Mouse (Mus musculus): ENCODE measurements around the gene Slc5a11.
A peak's percentile ranks its signal among the peaks of the same experiment; 100 is the strongest.

Gene Slc5a11

DNA sequence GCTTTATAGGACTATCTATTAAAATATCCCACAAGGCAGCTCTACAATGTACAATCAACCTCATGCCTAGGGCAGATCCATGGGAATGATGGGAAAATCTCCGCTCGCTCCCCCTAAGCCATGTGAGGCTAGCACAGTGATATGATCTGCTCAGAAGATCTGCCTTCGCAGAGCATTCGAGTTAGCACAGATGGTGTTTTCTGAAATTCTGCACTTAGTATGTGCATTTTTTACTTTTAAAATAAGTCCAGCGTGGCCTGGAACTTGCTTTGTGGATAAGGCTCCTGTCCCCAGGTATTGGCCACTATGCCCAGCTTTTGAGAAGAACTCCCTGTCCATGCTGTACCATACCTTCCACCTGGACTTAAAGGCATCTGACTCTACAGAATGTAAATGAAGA, 71.3 kb downstream of the Slc5a11 start:
- Histone ChIP-seq H3K27me3 (ENCODE audit: control insufficient read depth, insufficient read depth, low read length, poor library complexity, severe bottlenecking) (no peaks in the 10 kb centered on the region), H3K36me3 (ENCODE audit: control insufficient read depth, insufficient read depth, low read length, poor library complexity, severe bottlenecking) (peaks cover 32% of the 10 kb centered on the region)
- no peak for DNase-seq (ENCODE audit: low read depth, low spot score)

DNA sequence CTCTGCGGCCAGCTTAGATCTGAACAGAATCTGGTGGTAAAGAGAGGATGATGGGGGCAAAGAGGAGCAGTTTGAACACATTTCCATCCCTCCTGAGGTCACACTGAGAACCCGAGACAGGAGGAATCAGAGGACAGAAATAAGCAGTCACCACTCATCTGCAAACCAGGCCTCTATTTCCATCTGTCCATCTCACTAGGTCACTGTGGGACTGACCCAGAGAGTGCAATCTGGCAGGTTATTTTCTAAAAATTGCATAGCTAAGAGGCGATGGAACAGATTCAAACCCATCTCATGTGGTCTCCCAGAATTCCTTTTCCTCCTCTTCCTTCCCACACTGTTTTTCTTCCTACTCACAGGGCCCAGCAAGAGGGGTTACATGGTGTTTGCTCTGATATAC, 73.3 kb downstream of the Slc5a11 start:
- no peaks in the 10 kb centered on the region for H3K27me3 ChIP-seq (ENCODE audit: control insufficient read depth, insufficient read depth, low read length, poor library complexity, severe bottlenecking)
- no peak for DNase-seq (ENCODE audit: low read depth, low spot score)
- H3K36me3 ChIP-seq (ENCODE audit: control insufficient read depth, insufficient read depth, low read length, poor library complexity, severe bottlenecking), result peaks cover 34% of the 10 kb centered on the region

DNA sequence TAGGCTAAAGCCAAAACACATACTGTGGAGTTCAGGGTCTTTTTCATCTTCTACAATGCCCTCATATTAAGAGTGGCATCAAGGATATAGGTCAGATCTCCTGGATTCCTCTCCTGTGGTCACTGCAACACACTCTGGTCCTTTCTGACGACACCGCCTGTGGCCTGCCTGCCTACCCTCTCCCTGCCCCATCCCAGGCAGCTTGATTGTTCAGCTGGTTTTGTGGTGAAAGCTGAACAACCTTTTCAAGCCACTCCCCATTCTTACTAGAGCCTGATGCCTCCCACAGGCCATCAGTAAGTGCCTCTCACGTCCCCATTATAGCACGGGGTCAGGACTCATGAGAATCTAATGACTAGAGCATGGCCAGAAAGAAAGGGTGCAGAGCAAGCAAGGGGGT, 74.6 kb downstream of the Slc5a11 start:
- DNase-seq (ENCODE audit: low read depth, low spot score), result no peak
- H3K36me3 ChIP-seq (ENCODE audit: control insufficient read depth, insufficient read depth, low read length, poor library complexity, severe bottlenecking), result peaks cover 36% of the 10 kb centered on the region
- H3K27me3 ChIP-seq (ENCODE audit: control insufficient read depth, insufficient read depth, low read length, poor library complexity, severe bottlenecking), result no peaks in the 10 kb centered on the region

DNA sequence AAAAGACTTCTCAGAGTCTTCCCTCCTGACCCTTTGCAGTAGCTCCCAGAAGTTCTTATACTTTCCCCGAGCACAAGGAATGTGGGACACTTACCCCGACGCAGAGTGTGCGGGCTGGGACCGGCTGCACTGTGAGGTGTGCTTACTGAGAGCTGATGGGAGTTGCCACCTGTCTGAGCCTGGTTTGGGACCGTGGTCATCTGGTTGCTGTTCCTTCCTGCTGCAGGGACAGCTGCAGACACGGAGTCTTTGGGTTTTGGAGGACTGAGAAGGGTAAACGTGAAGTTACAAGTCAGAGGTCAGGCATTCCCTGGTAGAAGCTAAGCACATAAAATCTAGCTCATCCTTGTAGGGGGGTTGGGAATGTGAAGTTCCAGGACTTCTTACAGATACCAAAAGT, 77.4 kb downstream of the Slc5a11 start:
- Histone ChIP-seq H3K36me3 (ENCODE audit: control insufficient read depth, insufficient read depth, low read length, poor library complexity, severe bottlenecking) (peaks cover 37% of the 10 kb centered on the region), H3K27me3 (ENCODE audit: control insufficient read depth, insufficient read depth, low read length, poor library complexity, severe bottlenecking) (no peaks in the 10 kb centered on the region)
- no peak for DNase-seq (ENCODE audit: low read depth, low spot score)

DNA sequence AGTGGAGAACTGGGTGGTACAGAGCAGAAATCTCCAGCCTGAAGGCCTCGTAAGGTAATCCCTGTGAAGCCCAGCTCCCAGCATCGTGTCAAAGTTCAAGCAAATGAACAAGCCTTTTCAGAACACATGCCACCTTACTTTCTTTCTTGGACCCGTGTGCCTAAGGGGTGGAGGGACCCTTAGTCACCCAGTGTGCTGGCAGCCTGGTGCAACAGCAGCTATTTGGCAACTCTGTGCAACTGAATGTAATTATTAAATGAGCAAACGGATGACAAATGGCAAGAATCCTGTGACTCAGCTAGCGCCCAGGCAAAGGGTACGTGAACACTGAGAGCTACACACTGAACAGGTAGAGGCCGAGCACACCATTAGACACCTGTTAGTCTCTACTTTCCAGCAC, 79.3 kb downstream of the Slc5a11 start:
- Histone ChIP-seq H3K27me3 (ENCODE audit: control insufficient read depth, insufficient read depth, low read length, poor library complexity, severe bottlenecking) (no peaks in the 10 kb centered on the region), H3K36me3 (ENCODE audit: control insufficient read depth, insufficient read depth, low read length, poor library complexity, severe bottlenecking) (peaks cover 43% of the 10 kb centered on the region)
- DNase-seq (ENCODE audit: low read depth, low spot score), result no peak

DNA sequence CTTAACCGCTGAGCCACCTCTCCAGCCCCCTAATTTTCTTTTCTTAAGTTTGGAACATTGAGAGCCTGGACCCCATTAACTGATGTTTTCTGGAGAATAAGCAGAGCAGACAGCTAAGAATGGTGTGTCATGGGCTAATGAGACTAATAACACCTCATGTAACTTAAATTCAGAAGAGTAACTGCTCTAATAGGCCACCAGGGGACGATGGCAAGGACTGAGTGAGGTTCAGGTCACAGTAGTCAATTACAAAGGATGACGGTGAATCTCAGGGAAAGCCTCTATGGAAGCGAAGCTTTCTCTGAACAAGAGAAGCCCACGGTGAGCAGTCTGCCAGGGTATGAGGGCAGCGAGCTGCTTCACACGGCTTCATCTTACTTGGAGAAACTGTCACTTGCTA, 80.8 kb downstream of the Slc5a11 start:
- Histone ChIP-seq H3K36me3 (ENCODE audit: control insufficient read depth, insufficient read depth, low read length, poor library complexity, severe bottlenecking) (peaks cover 36% of the 10 kb centered on the region), H3K27me3 (ENCODE audit: control insufficient read depth, insufficient read depth, low read length, poor library complexity, severe bottlenecking) (no peaks in the 10 kb centered on the region)
- no peak for DNase-seq (ENCODE audit: low read depth, low spot score)

DNA sequence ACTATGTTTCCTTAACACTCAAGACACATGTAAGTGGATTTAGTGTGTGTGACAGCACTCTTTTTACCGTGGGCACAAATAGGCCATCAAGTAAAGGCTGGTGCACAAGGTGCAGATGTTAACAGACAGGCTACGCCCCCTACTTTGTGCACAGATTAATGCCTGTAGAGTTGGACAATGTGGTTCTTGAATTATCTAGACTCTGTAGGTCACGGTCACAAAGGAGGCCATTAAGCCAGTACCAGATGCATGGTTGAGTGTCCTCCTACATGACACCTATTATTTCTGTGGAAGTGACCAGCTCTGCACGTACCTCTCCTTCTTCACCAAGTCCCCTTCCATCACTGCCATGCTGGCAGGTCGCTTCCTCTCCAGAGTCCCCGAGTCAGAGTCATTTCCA, 81.5 kb downstream of the Slc5a11 start:
- no peak for DNase-seq (ENCODE audit: low read depth, low spot score)
- peaks cover 35% of the 10 kb centered on the region for H3K36me3 ChIP-seq (ENCODE audit: control insufficient read depth, insufficient read depth, low read length, poor library complexity, severe bottlenecking)
- H3K27me3 ChIP-seq (ENCODE audit: control insufficient read depth, insufficient read depth, low read length, poor library complexity, severe bottlenecking), result no peaks in the 10 kb centered on the region

DNA sequence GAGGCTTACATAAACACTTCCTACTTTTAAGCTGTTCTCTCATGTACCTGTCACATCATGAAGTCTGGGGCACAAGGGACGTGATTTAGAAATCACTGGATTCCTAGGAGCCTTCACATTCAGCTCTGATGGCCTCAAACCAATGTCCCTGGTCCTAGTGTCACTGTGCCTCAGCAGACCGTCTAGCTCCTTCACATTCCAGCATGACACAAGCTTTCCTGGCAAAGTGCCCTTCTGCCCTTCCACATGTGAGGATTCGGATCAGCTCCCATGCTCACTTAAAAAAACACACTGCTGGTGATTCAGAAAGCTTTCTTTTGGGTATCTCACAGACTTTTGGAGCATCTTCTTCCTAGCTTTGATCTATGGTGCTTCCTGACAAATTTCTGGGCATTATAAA, 83.6 kb downstream of the Slc5a11 start:
- Histone ChIP-seq H3K36me3 (ENCODE audit: control insufficient read depth, insufficient read depth, low read length, poor library complexity, severe bottlenecking) (peaks cover 29% of the 10 kb centered on the region), H3K27me3 (ENCODE audit: control insufficient read depth, insufficient read depth, low read length, poor library complexity, severe bottlenecking) (no peaks in the 10 kb centered on the region)
- DNase-seq (ENCODE audit: low read depth, low spot score), result no peak

DNA sequence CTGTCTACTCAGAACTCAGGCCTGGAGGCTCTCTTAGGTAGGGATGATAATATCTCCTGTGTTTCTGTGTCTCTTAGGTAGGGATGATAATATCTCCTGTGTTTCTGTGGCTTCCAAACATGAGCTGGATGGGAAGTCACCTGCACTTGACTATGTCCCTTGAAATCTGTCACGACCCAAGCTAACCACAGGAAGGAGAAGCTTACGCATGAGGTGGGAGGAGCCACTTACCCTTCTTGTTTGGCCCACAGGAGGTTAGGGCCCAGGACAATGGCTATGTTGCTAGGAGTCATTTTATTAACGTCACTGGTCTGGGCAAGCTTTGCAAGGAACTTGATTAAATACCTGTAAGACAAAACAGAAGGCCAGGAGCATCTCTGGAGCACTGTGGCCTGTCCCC, 85.7 kb downstream of the Slc5a11 start:
- H3K36me3 ChIP-seq (ENCODE audit: control insufficient read depth, insufficient read depth, low read length, poor library complexity, severe bottlenecking), result peaks cover 32% of the 10 kb centered on the region
- no peak for DNase-seq (ENCODE audit: low read depth, low spot score)
- H3K27me3 ChIP-seq (ENCODE audit: control insufficient read depth, insufficient read depth, low read length, poor library complexity, severe bottlenecking), result no peaks in the 10 kb centered on the region

DNA sequence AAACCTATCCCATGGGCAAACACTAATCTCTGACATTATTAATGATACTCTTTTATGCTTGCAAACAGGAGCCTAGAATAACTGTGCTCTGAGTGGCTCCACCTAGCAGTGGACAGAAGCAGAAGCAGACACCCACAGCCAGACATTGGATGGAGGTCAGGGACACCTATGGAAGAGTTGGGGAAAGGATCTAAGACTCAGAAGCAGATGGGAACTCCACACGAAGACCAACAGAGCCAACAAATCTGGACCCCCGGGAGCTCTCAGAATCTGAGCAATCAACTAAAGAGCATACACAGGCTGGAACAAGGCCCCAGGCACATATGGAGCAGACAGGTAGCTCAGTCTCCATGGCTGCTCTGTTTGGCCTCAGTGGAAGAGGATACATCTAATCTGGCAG, 90.8 kb downstream of the Slc5a11 start:
- DNase-seq (ENCODE audit: low read depth, low spot score), result no peak
- Histone ChIP-seq H3K36me3 (ENCODE audit: control insufficient read depth, insufficient read depth, low read length, poor library complexity, severe bottlenecking) (peaks cover 39% of the 10 kb centered on the region), H3K27me3 (ENCODE audit: control insufficient read depth, insufficient read depth, low read length, poor library complexity, severe bottlenecking) (no peaks in the 10 kb centered on the region)

DNA sequence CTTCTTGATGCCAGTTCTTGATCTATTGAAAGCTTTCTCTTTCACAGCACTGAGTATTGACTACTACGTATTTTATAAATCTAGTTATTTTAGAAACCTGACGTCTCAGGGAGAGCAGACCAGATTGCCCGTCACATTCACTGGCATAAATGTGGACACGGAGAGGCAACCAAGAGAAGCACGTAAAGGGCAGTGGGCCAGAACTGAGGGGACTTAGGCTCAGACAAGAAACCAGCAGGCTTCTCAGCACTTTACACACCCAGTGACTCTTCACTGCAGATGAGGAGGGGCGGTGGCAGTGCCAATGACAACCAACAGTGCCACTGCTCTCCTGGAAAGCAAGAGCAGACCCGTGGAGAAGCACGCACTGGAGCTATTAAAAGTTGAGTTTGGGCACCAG, 92.7 kb downstream of the Slc5a11 start:
- Histone ChIP-seq H3K36me3 (ENCODE audit: control insufficient read depth, insufficient read depth, low read length, poor library complexity, severe bottlenecking) (peaks cover 41% of the 10 kb centered on the region), H3K27me3 (ENCODE audit: control insufficient read depth, insufficient read depth, low read length, poor library complexity, severe bottlenecking) (no peaks in the 10 kb centered on the region)
- no peak for DNase-seq (ENCODE audit: low read depth, low spot score)

DNA sequence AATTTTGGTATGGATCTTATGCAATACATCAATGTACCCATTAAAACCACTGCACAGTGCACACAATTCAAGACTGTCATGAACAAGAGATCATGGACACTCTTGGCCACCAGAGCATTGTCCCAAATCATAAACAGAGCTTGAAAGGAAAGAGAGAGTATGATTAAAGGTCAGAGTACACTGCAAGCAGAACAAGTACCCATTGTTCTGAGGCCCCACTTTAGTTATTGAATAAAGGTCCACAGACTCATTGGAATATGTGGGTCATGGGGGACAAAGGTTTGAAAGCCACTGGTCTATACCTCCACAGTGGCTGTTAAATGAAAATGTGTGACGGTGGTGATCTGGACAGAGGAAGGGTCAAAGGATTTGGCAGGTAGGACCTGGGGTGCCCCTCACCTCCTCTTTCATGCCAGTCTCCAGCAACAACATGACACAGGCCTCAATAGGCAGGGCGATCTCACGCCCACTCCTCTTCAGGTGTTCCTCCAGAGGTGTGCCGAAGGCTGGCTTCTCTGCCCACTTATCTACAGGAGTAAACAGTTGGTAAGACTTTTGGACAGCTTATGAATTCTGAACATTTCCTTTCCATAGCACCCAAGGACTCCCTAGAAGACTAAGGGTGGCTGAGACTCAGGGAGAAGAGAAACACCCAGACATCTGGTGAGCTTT, 93.4 kb downstream of the Slc5a11 start:
- no peaks in the 10 kb centered on the region for H3K27me3 ChIP-seq (ENCODE audit: control insufficient read depth, insufficient read depth, low read length, poor library complexity, severe bottlenecking)
- no peak for DNase-seq (ENCODE audit: low read depth, low spot score)
- peaks cover 42% of the 10 kb centered on the region for H3K36me3 ChIP-seq (ENCODE audit: control insufficient read depth, insufficient read depth, low read length, poor library complexity, severe bottlenecking)

DNA sequence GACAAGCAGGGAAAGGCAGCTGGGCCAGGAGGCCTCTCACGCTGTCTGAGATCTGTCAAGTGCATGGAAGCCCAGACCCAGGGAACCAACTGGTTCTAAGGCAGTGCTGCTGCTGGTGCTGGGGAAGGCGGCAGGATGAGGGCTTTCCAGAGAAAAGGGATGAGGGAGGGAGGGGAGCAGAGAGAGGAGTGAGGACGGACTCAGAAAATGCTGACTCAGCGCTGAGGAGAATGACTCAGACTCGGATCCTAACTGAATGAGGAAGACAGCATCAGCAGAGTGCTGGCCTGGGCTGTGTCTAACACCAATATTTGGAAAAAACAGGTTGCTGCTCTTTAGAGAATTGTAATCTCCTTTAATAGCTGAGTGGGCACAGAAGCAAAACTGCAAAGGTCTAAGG, 97.3 kb downstream of the Slc5a11 start:
- no peak for DNase-seq (ENCODE audit: low read depth, low spot score)
- H3K27me3 ChIP-seq (ENCODE audit: control insufficient read depth, insufficient read depth, low read length, poor library complexity, severe bottlenecking), result no peaks in the 10 kb centered on the region

DNA sequence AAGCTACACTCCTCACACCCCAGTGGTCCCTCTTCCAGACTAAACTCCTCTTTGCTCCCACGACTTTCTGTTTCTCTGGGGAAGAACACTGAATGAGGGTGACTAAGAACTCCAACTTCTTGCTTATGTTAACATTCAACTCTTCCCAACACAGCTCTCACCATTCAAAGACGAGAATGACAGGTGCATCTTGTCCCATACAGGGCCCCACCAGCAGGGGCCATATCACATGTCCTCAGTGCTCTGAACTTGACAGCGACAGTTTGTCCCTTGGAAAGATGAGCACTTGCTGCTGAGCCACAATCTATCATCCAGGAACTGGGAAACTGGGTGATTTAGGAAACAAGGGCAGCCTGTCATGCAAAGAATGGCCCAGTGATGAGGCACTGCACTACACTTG, 98.2 kb downstream of the Slc5a11 start:
- Histone ChIP-seq H3K27me3 (ENCODE audit: control insufficient read depth, insufficient read depth, low read length, poor library complexity, severe bottlenecking) (no peaks in the 10 kb centered on the region), H3K36me3 (ENCODE audit: control insufficient read depth, insufficient read depth, low read length, poor library complexity, severe bottlenecking) (peaks cover 32% of the 10 kb centered on the region)
- DNase-seq (ENCODE audit: low read depth, low spot score), result no peak

More for the DNA sequence above, 97.3 kb downstream of the Slc5a11 start:
- H3K36me3 ChIP-seq (ENCODE audit: control insufficient read depth, insufficient read depth, low read length, poor library complexity, severe bottlenecking), result peaks cover 36% of the 10 kb centered on the region

DNA sequence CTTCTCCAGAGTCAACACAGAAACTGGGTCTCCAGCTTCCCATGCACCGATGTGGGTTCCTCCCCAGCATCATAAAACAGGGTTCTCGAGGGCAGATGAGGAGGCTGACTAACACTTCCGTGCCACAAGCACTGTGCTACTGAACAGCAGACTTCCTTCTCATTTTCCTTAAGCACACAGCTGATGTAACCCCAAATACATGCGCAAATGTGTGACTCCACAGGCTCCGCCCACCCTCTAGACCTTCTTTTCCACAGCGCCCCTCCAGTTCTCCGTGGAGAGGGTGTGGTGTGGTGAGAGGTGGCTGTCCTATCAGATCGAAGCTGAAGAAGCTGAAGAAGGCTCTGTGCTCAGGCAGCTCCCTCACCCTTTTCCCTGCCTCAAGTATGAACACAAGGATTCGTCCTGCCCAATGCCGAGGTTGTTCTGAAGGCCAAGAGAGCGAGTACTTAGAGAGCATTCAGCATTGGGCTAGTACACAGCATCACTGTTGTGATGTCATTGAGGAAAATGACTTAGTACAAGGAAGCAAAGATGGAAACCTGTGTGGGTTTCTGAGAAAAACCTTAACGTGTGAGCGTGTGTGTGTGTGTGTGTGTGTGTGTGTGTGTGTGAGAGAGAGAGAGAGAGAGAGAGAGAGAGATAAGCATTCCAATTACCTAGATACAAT, 108.0 kb downstream of the Slc5a11 start:
- H3K36me3 ChIP-seq (ENCODE audit: control insufficient read depth, insufficient read depth, low read length, poor library complexity, severe bottlenecking), result peaks cover 20% of the 10 kb centered on the region
- peak; percentile 29 for DNase-seq (ENCODE audit: low read depth, low spot score)
- no peaks in the 10 kb centered on the region for H3K27me3 ChIP-seq (ENCODE audit: control insufficient read depth, insufficient read depth, low read length, poor library complexity, severe bottlenecking)
